Mouse (Mus musculus): ENCODE measurements around the gene Dglucy. TPM values are rescaled to one million over a fixed set of nuclear protein-coding genes. Genes with fewer than 3 reads are reported as not detected.

The Dglucy gene
- polyA plus RNA-seq, 1 experiment from 2014 or later = 1.6 TPM

- H3K4me1 ChIP-seq (ENCODE audit: control insufficient read depth, insufficient read depth, low read length) = no peaks in the 10 kb centered on the region
- WGBS (ENCODE audit: insufficient replicate concordance) = 66% methylated on average over 14 of the region's 14 CpGs
- H3K4me3 ChIP-seq (ENCODE audit: low read depth, low read length) = no peak overlapping the region
- no peak overlapping the region for H3K27ac ChIP-seq (ENCODE audit: low read depth, low read length)
- no peaks in the 10 kb centered on the region for H3K9me3 ChIP-seq (replicated peaks; ENCODE audit: control insufficient read depth, low read length)
- no peaks in the 10 kb centered on the region; the same call in 1 of the 2 replicates for H3K27me3 ChIP-seq (ENCODE audit: control insufficient read depth, insufficient read depth, low read length)
- H3K4me2 ChIP-seq = no peak overlapping the region
- ATAC-seq (replicated peaks; ENCODE audit: insufficient number of reproducible peaks, low FRiP score, low TSS enrichment) = no peak
- H3K9ac ChIP-seq (ENCODE audit: low read depth, low read length) = no peak overlapping the region
- H3K36me3 ChIP-seq (ENCODE audit: control insufficient read depth, insufficient read depth, low read length) = peaks cover 3% of the 10 kb centered on the region; the same call in 1 of the 2 replicates
Observed at GRCm38 (mm10) chr12:100925644-100926619, 147.1 kb downstream of the Dglucy start.

- Histone ChIP-seq H3K4me2 (no peak overlapping the region), H3K4me1 (ENCODE audit: control insufficient read depth, insufficient read depth, low read length) (no peaks in the 10 kb centered on the region), H3K9ac (ENCODE audit: low read depth, low read length) (no peak overlapping the region), H3K9me3 (replicated peaks; ENCODE audit: control insufficient read depth, low read length) (no peaks in the 10 kb centered on the region), H3K27me3 (ENCODE audit: control insufficient read depth, insufficient read depth, low read length) (peaks cover 3% of the 10 kb centered on the region; the same call in 1 of the 2 replicates), H3K36me3 (ENCODE audit: control insufficient read depth, insufficient read depth, low read length) (peaks cover 3% of the 10 kb centered on the region; the same call in 1 of the 2 replicates), H3K4me3 (ENCODE audit: low read depth, low read length) (no peak overlapping the region), H3K27ac (ENCODE audit: low read depth, low read length) (no peak overlapping the region)
- 92% methylated on average over 9 of the region's 9 CpGs for WGBS (ENCODE audit: insufficient replicate concordance)
- ATAC-seq (replicated peaks; ENCODE audit: insufficient number of reproducible peaks, low FRiP score, low TSS enrichment) = no peak
Observed at GRCm38 (mm10) chr12:100928286-100928685, 149.4 kb downstream of the Dglucy start.

GRCm38 (mm10) chr12:100931653-100932052 lies 152.8 kb downstream of the Dglucy start:
- Histone ChIP-seq H3K4me2 (no peak overlapping the region), H3K27ac (ENCODE audit: low read depth, low read length) (no peak overlapping the region), H3K36me3 (ENCODE audit: control insufficient read depth, insufficient read depth, low read length) (no peaks in the 10 kb centered on the region; the same call in 1 of the 2 replicates), H3K27me3 (ENCODE audit: control insufficient read depth, insufficient read depth, low read length) (peaks cover 3% of the 10 kb centered on the region; the same call in 1 of the 2 replicates), H3K4me1 (ENCODE audit: control insufficient read depth, insufficient read depth, low read length) (no peaks in the 10 kb centered on the region), H3K4me3 (ENCODE audit: low read depth, low read length) (no peak overlapping the region), H3K9ac (ENCODE audit: low read depth, low read length) (no peak overlapping the region), H3K9me3 (replicated peaks; ENCODE audit: control insufficient read depth, low read length) (no peaks in the 10 kb centered on the region)
- no peak for ATAC-seq (replicated peaks; ENCODE audit: insufficient number of reproducible peaks, low FRiP score, low TSS enrichment)
- 93% methylated on average over 14 of the region's 14 CpGs for WGBS (ENCODE audit: insufficient replicate concordance)

DNA sequence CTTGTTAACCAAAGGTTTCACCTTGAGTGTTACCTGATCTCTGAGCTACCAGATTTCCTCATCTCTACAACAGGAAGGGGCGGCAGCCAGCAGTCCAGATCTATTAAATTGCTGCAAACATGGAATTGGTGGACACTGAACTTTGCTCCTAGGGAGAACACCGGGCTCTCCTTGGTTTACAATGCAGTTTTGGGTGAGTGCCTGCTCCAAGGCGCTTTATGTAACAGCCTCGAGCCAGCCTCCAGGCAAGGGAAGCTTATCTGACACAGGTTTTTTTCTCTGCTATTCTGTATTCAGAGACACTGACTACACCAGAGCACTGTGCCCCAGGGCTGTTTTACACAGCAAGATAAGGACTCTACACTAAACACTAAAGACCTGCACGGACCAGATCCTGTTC lies 155.9 kb downstream of the Dglucy start:
- WGBS (ENCODE audit: insufficient replicate concordance) = 63% methylated on average over 5 of the region's 5 CpGs
- H3K27ac ChIP-seq (ENCODE audit: low read depth, low read length) = no peak overlapping the region
- no peak overlapping the region for H3K4me3 ChIP-seq (ENCODE audit: low read depth, low read length)
- H3K9me3 ChIP-seq (replicated peaks; ENCODE audit: control insufficient read depth, low read length) = no peaks in the 10 kb centered on the region
- H3K4me2 ChIP-seq = no peak overlapping the region
- H3K36me3 ChIP-seq (ENCODE audit: control insufficient read depth, insufficient read depth, low read length) = no peaks in the 10 kb centered on the region; the same call in 1 of the 2 replicates
- peaks cover 16% of the 10 kb centered on the region for H3K27me3 ChIP-seq (ENCODE audit: control insufficient read depth, insufficient read depth, low read length)
- H3K4me1 ChIP-seq (ENCODE audit: control insufficient read depth, insufficient read depth, low read length) = no peaks in the 10 kb centered on the region
- ATAC-seq (replicated peaks; ENCODE audit: insufficient number of reproducible peaks, low FRiP score, low TSS enrichment) = no peak
- no peak overlapping the region for H3K9ac ChIP-seq (ENCODE audit: low read depth, low read length)

DNA sequence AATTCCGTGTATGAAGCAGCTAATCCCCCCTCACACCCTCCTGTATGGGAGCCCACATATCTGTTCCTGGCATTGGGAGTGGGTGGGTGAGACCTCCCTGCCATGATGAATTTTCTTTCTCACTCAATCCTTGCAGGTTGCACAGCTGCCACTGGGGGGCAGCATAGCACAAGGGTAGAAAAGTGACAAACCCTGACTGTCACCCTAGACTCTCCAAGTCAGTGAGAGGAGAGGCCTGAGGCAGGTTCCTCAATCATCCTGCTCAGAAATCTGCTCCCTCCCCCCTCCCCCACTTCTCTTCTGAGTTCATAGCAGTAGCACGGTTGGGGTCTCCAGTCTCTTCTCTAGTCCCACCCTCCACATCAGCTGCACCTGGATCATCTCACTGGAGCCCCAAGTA lies 157.3 kb downstream of the Dglucy start:
- H3K36me3 ChIP-seq (ENCODE audit: control insufficient read depth, insufficient read depth, low read length) = no peaks in the 10 kb centered on the region; the same call in 1 of the 2 replicates
- no peak; the same call in 1 of the 2 replicates for ATAC-seq (replicated peaks; ENCODE audit: insufficient number of reproducible peaks, low FRiP score, low TSS enrichment)
- H3K4me2 ChIP-seq = no peak overlapping the region
- H3K9me3 ChIP-seq (replicated peaks; ENCODE audit: control insufficient read depth, low read length) = no peaks in the 10 kb centered on the region
- H3K9ac ChIP-seq (ENCODE audit: low read depth, low read length) = no peak overlapping the region
- H3K4me3 ChIP-seq (ENCODE audit: low read depth, low read length) = no peak overlapping the region
- H3K27ac ChIP-seq (ENCODE audit: low read depth, low read length) = no peak overlapping the region
- H3K4me1 ChIP-seq (ENCODE audit: control insufficient read depth, insufficient read depth, low read length) = no peaks in the 10 kb centered on the region
- WGBS (ENCODE audit: insufficient replicate concordance) = 24% methylated on average over 2 of the region's 2 CpGs
- H3K27me3 ChIP-seq (ENCODE audit: control insufficient read depth, insufficient read depth, low read length) = peaks cover 25% of the 10 kb centered on the region

DNA sequence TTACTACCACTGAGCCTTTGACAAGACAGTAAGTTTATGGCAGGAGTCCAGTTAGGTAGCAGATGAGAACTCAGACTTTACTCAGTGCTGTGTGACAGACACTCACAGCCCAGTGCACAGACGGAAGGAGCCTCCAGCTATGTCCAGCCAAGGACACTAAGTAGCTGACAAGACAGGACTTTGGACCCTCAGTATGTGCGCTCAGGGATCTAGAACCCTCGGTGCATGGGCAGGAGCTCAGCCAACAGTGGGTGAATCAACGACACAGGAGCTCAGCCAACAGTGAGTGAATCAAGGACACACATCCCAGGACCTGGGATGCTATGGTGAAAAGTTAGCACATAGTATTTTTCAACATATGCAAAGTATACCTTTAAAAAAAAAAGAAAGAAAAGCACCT lies 157.9 kb downstream of the Dglucy start:
- Histone ChIP-seq H3K4me2 (no peak overlapping the region), H3K36me3 (ENCODE audit: control insufficient read depth, insufficient read depth, low read length) (no peaks in the 10 kb centered on the region), H3K9me3 (replicated peaks; ENCODE audit: control insufficient read depth, low read length) (no peaks in the 10 kb centered on the region), H3K27ac (ENCODE audit: low read depth, low read length) (no peak overlapping the region), H3K4me3 (ENCODE audit: low read depth, low read length) (no peak overlapping the region), H3K4me1 (ENCODE audit: control insufficient read depth, insufficient read depth, low read length) (no peaks in the 10 kb centered on the region), H3K27me3 (ENCODE audit: control insufficient read depth, insufficient read depth, low read length) (peaks cover 25% of the 10 kb centered on the region), H3K9ac (ENCODE audit: low read depth, low read length) (no peak overlapping the region)
- WGBS (ENCODE audit: insufficient replicate concordance) = 91% methylated on average over 4 of the region's 4 CpGs
- no peak for ATAC-seq (replicated peaks; ENCODE audit: insufficient number of reproducible peaks, low FRiP score, low TSS enrichment)

DNA sequence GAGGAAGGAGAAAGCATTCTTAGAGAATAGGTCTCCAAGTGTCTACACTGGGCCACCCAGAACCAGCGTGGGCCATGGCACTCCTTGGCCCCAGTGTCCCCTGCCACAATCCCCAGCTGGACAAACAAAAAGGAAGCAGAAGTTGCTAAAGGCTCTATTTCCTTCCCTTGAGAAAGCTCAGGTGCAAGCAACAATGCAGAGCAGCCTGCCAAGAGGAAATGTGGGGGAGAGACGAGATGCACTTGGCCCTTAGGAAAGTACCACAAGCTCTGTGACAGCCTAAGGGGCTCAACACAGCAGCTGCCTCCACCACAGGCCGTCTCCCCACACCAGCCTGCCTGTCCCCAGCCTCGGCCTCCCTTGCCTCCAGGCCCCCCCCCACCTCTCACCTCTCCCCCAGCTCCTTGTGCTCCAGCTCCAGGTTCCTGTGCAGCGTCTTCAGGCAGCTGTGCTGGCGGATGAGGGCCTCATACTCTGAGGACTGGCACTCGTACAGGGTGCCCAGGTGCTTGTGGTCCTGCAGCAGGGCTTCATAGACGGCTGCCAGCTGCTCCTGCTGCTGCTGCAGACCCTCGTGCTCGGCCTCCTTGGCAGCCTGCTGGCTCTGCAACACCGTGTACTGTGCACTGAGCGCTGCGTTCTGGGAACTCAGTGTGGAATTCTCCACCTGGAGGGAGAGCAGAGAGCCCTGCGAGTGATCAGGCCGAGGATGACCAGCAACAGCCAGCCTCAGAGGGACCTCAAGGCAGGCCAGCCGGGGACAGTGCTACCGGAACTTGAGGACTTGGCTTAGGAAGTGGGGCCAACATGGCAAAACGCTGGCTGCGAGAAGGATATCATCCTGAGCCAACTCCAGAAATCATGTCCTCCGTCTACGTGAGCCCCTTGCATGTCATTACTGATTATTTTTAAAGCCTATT lies 158.8 kb downstream of the Dglucy start:
- Histone ChIP-seq H3K9me3 (replicated peaks; ENCODE audit: control insufficient read depth, low read length) (no peaks in the 10 kb centered on the region), H3K4me1 (ENCODE audit: control insufficient read depth, insufficient read depth, low read length) (no peaks in the 10 kb centered on the region), H3K4me3 (ENCODE audit: low read depth, low read length) (no peak overlapping the region), H3K4me2 (no peak overlapping the region), H3K9ac (ENCODE audit: low read depth, low read length) (peak overlapping the region; percentile 43; the same call in 1 of the 2 replicates), H3K36me3 (ENCODE audit: control insufficient read depth, insufficient read depth, low read length) (no peaks in the 10 kb centered on the region), H3K27ac (ENCODE audit: low read depth, low read length) (no peak overlapping the region), H3K27me3 (ENCODE audit: control insufficient read depth, insufficient read depth, low read length) (peaks cover 28% of the 10 kb centered on the region)
- 75% methylated on average over 21 of the region's 21 CpGs for WGBS (ENCODE audit: insufficient replicate concordance)
- ATAC-seq (replicated peaks; ENCODE audit: insufficient number of reproducible peaks, low FRiP score, low TSS enrichment) = no peak; the same call in 1 of the 2 replicates

DNA sequence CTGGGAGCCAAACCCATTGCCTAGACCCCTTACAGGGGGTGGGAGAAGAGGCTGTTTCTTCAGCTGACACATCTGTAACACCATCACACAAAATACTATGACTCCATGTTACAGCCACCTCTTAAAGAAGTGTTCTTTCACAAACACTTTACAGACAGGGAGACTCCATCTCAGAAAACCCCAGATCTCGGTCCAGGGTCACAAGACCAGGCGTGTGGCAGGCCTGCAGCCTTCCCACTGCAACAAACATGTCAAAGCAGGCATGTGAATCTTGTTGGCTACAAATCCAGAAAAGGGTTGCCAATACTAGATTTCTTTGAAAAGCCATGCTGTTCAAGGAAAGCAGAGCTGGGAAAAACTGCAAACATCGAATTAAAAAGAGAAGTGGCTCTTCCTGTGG lies 162.5 kb downstream of the Dglucy start:
- Histone ChIP-seq H3K4me1 (ENCODE audit: control insufficient read depth, insufficient read depth, low read length) (no peaks in the 10 kb centered on the region), H3K9me3 (replicated peaks; ENCODE audit: control insufficient read depth, low read length) (no peaks in the 10 kb centered on the region), H3K9ac (ENCODE audit: low read depth, low read length) (no peak overlapping the region), H3K27ac (ENCODE audit: low read depth, low read length) (no peak overlapping the region), H3K27me3 (ENCODE audit: control insufficient read depth, insufficient read depth, low read length) (peaks cover 55% of the 10 kb centered on the region), H3K4me2 (no peak overlapping the region), H3K36me3 (ENCODE audit: control insufficient read depth, insufficient read depth, low read length) (no peaks in the 10 kb centered on the region), H3K4me3 (ENCODE audit: low read depth, low read length) (no peak overlapping the region)
- WGBS (ENCODE audit: insufficient replicate concordance) = 80% methylated on average over 3 of the region's 3 CpGs
- no peak for ATAC-seq (replicated peaks; ENCODE audit: insufficient number of reproducible peaks, low FRiP score, low TSS enrichment)

Measured in heart, embryonic 11.5 days (tissue).